Mouse (Mus musculus): ENCODE results near the gene Epsti1. TPM values are rescaled to one million over a fixed set of nuclear protein-coding genes. Genes with fewer than 3 reads are reported as not detected.

The Epsti1 gene
- polyA plus RNA-seq, 1 experiment from 2014 or later: 0.27 TPM

DNA sequence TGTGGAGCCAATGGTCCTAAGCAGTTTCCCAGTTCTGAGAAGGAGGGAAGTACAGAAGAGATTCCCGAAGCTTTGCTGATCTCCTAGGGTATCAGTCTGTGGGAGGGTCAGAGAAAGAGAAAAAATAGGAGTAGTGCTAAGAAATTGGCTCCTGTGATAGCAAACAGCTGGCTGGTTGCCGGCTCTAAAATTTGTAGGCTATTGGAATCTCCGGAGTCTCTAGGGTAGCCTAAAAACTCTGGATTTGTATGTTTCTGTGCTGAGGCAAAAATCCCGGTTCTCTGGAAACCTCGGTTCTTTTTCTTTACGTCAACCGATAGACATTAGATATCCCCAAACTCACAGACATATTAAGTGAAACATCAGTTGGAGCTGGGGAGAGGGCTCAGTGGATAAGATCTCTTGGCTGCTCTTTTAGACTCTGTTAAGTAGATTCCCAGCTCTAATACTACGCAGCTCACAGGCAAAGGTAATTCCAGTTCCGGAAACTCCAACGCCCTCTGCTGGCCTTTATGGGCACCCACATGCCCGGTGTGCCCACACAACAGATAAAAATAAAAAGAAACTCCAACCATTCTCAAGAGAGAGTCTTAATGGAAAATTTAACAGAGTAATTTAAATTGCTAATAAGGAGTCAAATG, 138.0 kb downstream of the Epsti1 start:
- H3K27me3 ChIP-seq: no peaks in the 10 kb centered on the region
- no peaks in the 10 kb centered on the region for H3K9me3 ChIP-seq
- no peak for ATAC-seq (ENCODE audit: low read depth)
- H3K4me2 ChIP-seq: no peak overlapping the region
- H3K4me3 ChIP-seq: no peak overlapping the region
- no peak overlapping the region for H3K9ac ChIP-seq
- 80% methylated on average over 11 of the region's 11 CpGs for WGBS
- H3K36me3 ChIP-seq: no peaks in the 10 kb centered on the region
- H3K4me1 ChIP-seq (replicated peaks): peaks cover 15% of the 10 kb centered on the region
- H3K27ac ChIP-seq (replicated peaks): no peak overlapping the region

DNA sequence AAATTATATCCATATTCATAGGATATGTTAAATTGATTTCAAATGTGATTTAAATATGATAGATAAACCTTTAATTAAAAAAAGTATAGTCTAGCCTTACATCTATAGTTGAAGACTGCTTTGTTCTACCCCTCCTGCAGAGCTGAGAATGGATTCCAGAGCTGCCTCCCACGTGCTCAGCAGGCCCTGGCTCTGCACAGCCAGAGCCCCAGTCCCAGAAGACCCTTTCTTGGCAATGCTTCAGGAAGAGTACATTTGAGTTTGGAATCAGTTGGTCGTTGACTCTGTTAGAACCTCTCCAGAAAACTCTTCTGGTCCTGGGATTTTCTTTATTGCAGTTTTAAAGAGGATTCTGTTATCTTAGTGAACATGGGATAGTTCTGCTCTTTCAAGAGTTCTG, 139.0 kb downstream of the Epsti1 start:
- no peak for ATAC-seq (ENCODE audit: low read depth)
- no peaks in the 10 kb centered on the region for H3K36me3 ChIP-seq
- no peak overlapping the region for H3K4me3 ChIP-seq
- peaks cover 21% of the 10 kb centered on the region for H3K4me1 ChIP-seq (replicated peaks)
- no peaks in the 10 kb centered on the region for H3K27me3 ChIP-seq
- no peaks in the 10 kb centered on the region for H3K9me3 ChIP-seq
- no peak overlapping the region for H3K27ac ChIP-seq (replicated peaks)
- H3K4me2 ChIP-seq: no peak overlapping the region
- 29% methylated on average over 2 of the region's 2 CpGs for WGBS
- H3K9ac ChIP-seq: no peak overlapping the region

DNA sequence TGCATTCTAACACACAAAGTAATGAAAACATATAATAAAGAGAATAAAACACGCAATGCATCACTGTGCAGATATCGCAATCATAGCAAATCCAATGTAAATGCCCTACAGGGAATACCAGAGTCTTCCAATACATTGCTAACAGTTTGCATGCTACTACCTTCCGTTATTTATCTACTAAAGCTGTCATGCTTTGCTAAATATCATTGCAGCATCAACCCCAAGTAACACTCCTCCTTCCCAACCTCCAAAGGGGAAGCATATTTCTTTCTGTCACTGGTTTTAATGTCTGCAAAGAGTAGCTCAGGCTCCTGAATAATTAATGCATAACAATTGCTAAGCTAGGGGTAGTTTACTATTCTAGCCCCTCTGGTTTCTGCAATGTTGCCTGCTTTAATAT, 144.2 kb downstream of the Epsti1 start:
- Histone ChIP-seq H3K27ac (replicated peaks) (peak overlapping the region; percentile 71; the same call in 1 of the 2 replicates), H3K4me1 (replicated peaks) (peaks cover 20% of the 10 kb centered on the region), H3K4me2 (no peak overlapping the region), H3K9me3 (no peaks in the 10 kb centered on the region), H3K36me3 (no peaks in the 10 kb centered on the region), H3K4me3 (no peak overlapping the region), H3K9ac (no peak overlapping the region), H3K27me3 (no peaks in the 10 kb centered on the region)
- peak; percentile 80 for ATAC-seq (ENCODE audit: low read depth)
- 47% methylated on average over 3 of the region's 3 CpGs for WGBS

DNA sequence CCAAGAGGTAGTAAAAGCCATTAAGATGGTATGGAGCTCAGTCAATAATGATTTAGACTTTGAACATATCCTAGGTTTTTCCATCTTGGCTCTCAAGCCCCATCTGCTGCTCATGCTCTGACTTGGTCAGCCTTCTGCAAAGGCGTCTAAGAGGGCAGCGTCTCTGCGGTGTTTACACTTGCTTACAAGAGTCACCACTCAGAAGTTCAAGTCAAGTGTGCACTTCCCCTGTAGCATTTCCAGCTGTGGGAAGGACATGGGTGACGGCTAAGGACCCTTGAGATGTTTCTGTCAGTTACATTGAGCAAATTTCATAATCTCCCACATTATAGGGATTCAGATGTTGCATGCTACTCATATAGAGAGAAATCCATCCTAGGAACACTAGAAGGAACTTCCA, 144.6 kb downstream of the Epsti1 start:
- Histone ChIP-seq H3K36me3 (no peaks in the 10 kb centered on the region), H3K9ac (no peak overlapping the region), H3K9me3 (no peaks in the 10 kb centered on the region), H3K4me2 (no peak overlapping the region), H3K4me1 (replicated peaks) (peaks cover 20% of the 10 kb centered on the region), H3K27me3 (no peaks in the 10 kb centered on the region), H3K4me3 (no peak overlapping the region), H3K27ac (replicated peaks) (peak overlapping the region; percentile 63)
- ATAC-seq (ENCODE audit: low read depth): no peak
- WGBS: 78% methylated on average over 4 of the region's 4 CpGs

Other genes with a start within 250 kb of the Epsti1 start
- 82.9 TPM in 2 replicates for gene Dnajc15, start 29.1 kb upstream of the Epsti1 start, polyA plus RNA-seq (2015; fragmentation: Nextera tagmentation; extraction: Ambion mirVana)
- 0.18 TPM in 1 of 2 replicates, not detected in the other for gene Fam216b, start 184.8 kb downstream of the Epsti1 start, polyA plus RNA-seq (2015; fragmentation: Nextera tagmentation; extraction: Ambion mirVana)

Data from neural tube, embryonic 13.5 days (tissue).